Mouse (Mus musculus) ovary, postnatal 10 days (tissue): ENCODE data around the gene Lmbr1.
"Not testable (repeated sequence)": the region's sequence is repeated elsewhere in the genome, so short reads cannot be mapped to it uniquely, and the experiment has no call there.

Experiments
- DNase-seq: peaks from one replicate; pipeline ENCODE4 v3.0.0; 2022; ENCODE audit warnings: low spot score

Lmbr1 gene

DNA sequence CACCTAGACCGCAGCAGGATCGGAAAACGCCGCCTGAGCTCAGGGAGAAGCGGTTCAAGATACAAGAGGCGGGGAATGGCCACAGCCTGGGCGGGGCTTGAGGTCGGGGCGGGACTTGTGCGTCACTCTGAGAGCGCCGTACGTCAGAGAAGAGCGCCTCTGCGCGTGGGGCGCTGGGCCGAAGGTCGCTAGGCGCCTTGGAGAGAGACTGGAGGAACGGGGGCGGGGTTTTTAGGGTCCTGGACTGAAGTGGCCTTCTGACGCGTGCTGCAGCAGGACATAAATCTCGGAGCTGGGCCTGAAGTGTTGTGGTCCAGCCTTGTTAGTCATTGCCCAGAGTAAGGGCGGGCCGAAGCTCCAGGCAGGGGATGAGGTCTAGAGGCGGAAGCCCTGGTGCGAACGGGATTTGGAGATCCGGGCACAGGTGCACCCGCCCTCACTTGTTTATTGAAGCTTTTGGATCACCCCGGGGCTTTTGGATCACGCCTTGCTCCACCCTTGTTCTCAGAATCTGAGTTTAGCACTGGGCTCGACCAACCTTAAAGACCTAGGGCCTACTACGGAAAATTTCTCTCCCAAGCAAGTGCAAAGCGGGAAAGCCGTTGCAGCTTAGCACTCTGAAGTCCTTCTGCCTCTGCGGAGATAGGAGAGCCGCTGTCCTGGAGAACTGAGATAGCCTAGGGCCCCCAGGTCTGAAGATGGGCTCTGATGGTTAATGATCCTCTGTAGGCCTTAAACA is at the start of gene Lmbr1:
Gene Lmbr1 (minus strand): TSS at position 93 of the 739 bp plus-strand sequence.
- peak; percentile 86 for DNase-seq

DNA sequence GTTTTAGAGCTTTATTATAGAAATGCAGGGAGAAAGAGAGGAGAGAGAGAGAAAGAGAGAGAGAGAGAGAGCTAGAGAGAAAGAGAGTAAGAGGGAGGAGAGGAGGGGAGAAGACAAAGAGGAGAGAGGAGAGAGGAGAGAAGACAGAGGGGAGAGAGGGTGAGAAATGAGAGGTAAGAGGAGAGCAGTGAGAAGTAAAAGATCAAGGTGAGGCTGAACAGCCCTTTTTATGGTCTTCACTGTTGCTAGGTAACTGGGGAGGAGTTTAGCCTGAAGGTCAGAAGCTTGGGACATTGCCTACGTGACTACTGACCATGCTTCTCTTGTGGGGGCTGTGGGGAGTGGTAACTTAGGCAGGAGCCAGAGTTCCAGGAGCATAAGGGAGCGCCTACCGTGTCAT is 45.1 kb upstream of the Lmbr1 start:
- not testable (repeated sequence) for DNase-seq

GRCm38 (mm10) chr5:29413041-29413440 is 34.9 kb upstream of the Lmbr1 start:
- no peak for DNase-seq

GRCm38 (mm10) chr5:29410854-29411253 is 32.7 kb upstream of the Lmbr1 start:
- DNase-seq = no peak

- DNase-seq = no peak
Measured at GRCm38 (mm10) chr5:29398427-29398826, 20.2 kb upstream of the Lmbr1 start.

DNA sequence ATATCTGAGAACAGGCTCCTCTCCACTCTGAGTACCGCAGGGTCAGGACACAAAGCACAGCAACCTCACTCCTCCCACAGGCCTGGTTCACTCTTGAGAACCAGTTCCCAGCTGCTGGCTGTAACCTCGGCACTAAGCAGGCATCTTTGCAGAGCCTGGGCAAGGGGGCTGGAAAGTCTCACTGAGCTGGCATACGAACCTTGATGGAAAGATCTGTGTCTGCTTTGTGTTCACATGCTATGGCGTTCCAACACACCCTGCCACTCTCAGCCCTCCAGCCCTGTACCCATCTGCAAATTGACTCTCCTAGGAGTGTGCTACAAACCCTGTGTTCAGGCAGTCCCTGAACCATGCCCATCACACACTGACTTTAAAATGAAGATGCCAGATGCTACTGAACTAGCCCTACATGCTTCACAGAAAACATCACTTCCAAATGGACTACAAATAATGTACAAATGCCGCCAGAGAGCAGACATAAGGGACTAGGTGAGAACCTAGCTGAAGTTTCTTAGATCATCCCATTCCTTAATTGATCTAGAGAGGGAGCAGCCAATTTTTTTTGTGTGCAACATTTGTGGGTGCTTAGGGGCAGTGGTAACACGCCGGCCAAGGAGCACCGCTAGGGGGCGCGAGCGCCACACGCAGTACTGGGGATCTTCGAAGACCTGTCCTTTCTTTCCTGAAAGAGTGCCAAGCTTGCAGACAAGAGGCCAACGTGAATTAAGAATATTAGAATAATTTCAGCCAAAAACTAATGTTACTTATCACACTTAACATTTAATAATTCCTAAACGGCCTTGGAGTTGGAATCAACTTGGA is 11.0 kb upstream of the Lmbr1 start:
- peak; percentile 68 for DNase-seq

GRCm38 (mm10) chr5:29388181-29388943 is 10.2 kb upstream of the Lmbr1 start:
- DNase-seq = peak; percentile 5

DNA sequence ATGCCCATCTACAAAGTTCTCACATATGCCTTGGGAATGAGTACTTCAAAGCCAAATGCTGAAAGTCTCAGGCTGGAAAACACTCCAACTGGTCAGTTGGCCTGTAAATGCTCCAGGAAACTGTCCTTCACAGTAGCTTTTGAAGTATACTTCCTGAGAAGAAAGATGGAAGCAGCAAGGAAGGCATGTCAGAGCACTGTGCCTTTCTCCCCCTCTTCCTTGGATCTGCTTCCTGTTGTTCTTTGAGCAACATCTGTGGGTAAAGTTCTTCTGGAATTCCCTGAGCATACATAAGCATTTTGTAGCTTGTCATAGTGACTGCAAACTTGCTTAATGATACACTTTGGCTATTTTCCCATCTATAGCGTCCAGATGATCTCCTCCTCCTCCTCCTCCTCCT is 9.4 kb upstream of the Lmbr1 start:
- no peak for DNase-seq

- no peak for DNase-seq
Measured at GRCm38 (mm10) chr5:29382776-29383175, 4.6 kb upstream of the Lmbr1 start.

- DNase-seq = no peak
Measured at GRCm38 (mm10) chr5:29380091-29380490, 1.9 kb upstream of the Lmbr1 start.

DNA sequence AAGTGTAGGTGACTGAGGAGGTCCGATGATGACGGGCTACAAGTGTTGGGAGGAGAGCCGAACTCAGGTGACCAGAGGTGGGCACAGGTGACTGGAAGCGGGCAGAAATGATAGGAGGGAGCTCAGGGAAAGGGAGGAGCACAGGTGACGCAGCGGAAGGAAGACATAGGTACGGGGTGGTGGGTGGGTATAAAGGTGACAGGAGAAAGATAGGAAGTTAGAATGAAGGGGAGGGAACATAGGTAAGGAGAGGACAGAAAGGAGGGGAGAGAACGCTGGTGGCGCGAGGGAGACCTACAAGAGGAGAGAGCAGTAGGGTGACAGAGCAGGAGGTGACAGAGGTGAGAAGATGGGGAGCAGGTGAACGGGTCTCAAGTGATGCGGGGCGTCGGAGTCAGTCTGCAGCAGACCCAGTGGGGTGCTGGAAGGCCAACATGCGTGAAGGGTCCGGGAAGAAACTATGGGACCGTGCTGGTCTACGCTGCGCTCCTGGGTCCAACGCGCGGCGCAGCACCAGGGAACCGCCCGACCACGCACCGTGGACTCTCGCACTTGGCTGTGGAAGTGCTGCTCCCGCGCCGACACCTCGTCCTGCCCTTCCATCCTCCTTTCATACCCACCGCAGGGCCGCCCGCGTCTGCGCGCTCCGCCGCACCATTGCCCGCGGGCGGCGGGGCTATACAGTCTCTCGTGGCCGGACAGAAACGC is 446 bp downstream of the Lmbr1 start:
- no peak for DNase-seq

DNA sequence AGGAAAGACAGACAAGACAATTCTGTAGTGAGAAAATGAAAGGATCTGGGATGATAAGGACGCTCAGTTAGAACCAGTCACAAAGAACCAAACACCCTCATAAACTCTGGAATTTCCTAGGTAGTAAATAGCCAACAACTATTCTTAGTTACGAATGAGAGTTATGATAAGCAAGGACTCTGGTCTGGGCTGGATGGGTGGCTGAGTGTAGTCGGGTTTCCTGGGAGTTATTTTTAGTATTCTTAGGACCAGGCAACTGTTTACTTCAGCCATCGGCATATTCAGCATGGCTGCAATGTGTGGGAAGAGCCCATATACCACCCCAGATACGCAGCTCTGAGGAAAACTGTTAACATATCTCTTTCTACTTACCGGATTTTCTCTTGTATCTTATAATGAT is 14.7 kb downstream of the Lmbr1 start:
- no peak for DNase-seq

GRCm38 (mm10) chr5:29335836-29336235 is 42.4 kb downstream of the Lmbr1 start:
- no peak for DNase-seq

DNA sequence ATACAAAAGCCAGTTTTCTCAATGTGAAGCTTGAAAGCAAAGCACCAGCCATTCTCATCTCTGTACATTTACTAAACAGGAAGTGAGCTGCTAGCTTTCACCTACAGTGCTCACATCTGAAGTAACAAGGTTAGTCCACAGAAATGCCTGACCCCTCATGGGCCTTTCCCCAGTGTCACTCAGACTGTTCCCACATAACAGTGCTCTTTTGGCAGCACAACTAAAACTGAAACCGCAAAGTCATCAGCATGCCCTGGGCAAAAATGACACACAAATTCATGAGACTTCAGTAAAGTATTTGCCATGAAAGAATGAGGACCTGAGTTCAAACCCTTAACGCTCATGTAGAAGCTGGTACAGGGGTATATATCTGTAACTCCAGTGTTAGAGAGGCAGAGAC is 55.7 kb downstream of the Lmbr1 start:
- DNase-seq = no peak

- no peak for DNase-seq
Measured at GRCm38 (mm10) chr5:29309191-29309590, 69.0 kb downstream of the Lmbr1 start.

DNA sequence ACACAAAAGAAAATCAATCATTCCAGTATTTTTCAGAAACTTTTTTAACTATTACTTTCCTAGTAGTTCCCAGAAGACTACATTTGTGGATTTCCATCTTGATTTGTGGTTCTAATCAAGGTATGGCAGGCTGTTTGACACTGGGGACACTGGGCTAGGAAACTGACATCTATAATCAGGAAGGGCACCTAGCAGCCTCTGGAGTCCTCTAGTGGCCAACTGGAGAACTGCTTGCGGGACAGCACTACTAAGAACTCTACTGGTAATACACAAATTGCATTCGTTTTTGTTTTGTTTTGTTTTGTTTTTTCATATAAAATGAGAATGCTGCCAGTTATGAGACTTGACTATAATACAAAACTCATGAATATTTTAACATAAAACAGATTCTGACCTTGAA is 85.0 kb downstream of the Lmbr1 start:
- DNase-seq = no peak

DNA sequence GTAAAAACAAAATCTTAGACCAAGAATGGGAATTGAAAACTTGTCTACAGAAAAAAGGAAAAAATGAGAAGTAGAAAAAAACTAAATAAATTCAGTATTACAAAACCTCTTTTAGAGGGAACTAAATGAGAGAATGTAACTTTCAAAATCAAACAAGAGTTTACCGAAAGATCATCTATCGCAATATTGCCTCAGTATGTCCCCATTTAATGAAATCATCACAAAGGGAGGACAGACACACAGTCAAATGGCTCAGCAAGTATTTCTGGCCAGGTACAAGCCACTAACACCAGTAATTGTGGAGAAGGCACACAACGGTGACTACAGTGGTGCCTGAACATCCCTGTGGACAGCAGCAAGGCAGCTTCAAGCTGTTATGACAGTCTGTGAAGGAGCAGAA is 88.1 kb downstream of the Lmbr1 start:
- DNase-seq = no peak

DNA sequence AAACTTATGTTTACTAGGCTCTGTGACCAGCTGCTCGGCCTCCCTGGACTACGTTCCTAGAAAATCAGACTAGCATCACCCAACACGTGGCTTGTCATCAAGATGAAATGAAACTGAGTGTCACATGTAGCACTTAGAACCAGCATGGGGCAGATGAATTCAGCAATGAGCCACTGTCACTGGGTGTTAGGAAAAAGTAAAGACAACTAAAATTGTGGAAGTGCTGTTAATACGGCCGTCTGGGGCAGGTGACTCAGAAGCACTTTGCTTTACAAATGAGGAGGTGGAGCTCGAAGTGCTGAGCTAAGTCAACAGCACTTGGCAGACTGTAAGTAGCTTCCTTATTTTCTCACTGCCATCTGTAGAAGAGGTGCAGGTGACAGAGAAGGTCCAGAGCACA is 88.5 kb downstream of the Lmbr1 start:
- DNase-seq = no peak

GRCm38 (mm10) chr5:29281081-29281480 is 97.1 kb downstream of the Lmbr1 start:
- no peak for DNase-seq

DNA sequence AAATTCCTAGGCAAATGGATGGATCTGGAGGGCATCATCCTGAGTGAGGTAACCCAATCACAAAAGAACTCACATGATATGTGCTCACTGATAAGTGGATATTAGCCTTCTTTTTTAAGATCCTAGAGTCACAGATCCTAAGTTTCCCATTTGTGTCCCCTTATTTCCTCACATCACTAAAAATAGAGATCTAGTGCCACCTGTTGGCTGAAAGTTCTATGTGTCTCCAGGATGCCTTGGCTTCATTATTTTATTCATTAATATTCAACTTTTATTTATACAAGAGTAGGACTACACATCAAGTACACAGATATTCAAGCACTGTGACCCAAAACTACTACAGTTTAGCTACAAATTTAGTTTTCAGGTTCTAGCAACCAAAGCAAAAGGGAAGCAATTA is 103.4 kb downstream of the Lmbr1 start:
- no peak for DNase-seq

GRCm38 (mm10) chr5:29273426-29273825 is 104.8 kb downstream of the Lmbr1 start:
- no peak for DNase-seq

- DNase-seq = no peak
Measured at GRCm38 (mm10) chr5:29270879-29271278, 107.3 kb downstream of the Lmbr1 start.
